Mouse (Mus musculus) spleen, adult 2 months (tissue): Measurements from ENCODE around the gene Ppp1r18.

Source experiments
- CTCF ChIP-seq: fragments of 200-500 bp; IDR thresholded peaks from 2 replicates; pipeline ENCODE4 v1.5.1; 2011; ENCODE audit warnings: mild to moderate bottlenecking, inconsistent platforms; ENCODE audit not compliant: insufficient read depth, insufficient read length, insufficient replicate concordance; ENCODE audit errors: extremely low read depth
- POLR2A ChIP-seq: fragments of 200-500 bp; IDR thresholded peaks from 2 replicates; pipeline ENCODE4 v1.6.1; 2011; ENCODE audit warnings: low read depth, low read length, inconsistent platforms

- TF ChIP-seq CTCF = no peak
- TF ChIP-seq POLR2A = no peak
Observed at GRCm38 (mm10) chr17:35865481-35866280, at the start of gene Ppp1r18.
